Mouse (Mus musculus) stomach, postnatal 0 days (tissue): Measurements from ENCODE around the gene Ell.

Experiments used
- CTCF ChIP-seq: IDR thresholded peaks from 2 replicates; pipeline ENCODE4 v1.5.1; 2016; ENCODE audit warnings: antibody characterized with exemption, low read depth, mild to moderate bottlenecking, moderate library complexity
- EP300 ChIP-seq: optimal IDR thresholded peaks from 2 replicates; pipeline ENCODE3; 2016; ENCODE audit warnings: antibody characterized with exemption

DNA sequence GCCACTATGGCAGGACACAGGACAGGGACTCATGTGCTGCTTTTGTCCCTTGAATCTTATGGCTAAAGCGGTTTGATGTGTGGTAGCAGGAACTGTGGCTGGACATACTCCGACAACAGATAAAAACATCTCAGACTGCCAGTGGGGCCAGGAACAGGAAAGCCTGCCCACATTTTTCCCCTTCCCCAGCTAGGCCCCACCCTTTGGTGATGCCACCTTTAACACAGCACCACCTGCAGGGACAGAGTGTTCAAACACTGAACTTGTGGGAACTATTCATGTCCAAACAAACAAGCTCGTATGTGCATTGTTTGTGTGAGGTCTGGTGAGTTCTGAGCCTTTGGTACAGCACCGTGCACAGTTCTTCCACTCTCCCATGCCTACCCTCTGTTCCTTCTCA lies 19.1 kb downstream of the Ell start:
- TF ChIP-seq EP300, result no peak
- TF ChIP-seq CTCF, result peak; percentile 55
